Mouse (Mus musculus): Measurements from ENCODE around the gene Ptprn2. TPM values are rescaled to one million over a fixed set of nuclear protein-coding genes. Genes with fewer than 3 reads are reported as not detected.

Ptprn2 gene
- total and polyA plus RNA-seq, 3 experiments, result 0.22 TPM; not detected in 2

DNA sequence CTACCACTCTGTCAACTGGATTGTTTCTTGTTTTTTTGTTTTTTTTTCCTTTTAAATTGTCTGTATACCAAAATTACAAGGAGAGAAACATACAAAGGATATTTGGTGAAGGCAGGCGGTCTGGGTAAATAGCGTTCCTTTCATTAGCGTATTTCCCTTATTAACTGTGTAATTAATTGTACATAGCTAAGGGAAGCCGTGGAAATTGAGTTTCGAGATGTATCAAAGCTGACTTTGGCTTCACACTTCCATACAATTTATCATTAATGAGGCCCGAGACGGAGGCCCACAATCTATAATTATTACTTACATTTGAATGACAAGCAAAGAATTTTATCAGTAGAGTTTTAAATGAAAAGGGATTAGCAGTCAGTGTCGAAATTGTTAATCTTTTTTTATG, 712.6 kb downstream of the Ptprn2 start:
- H3K36me3 ChIP-seq (replicated peaks), result no peaks in the 10 kb centered on the region
- no peak for ATAC-seq (ENCODE audit: extremely low read depth, insufficient number of reproducible peaks, low FRiP score, poor library complexity, severe bottlenecking)

DNA sequence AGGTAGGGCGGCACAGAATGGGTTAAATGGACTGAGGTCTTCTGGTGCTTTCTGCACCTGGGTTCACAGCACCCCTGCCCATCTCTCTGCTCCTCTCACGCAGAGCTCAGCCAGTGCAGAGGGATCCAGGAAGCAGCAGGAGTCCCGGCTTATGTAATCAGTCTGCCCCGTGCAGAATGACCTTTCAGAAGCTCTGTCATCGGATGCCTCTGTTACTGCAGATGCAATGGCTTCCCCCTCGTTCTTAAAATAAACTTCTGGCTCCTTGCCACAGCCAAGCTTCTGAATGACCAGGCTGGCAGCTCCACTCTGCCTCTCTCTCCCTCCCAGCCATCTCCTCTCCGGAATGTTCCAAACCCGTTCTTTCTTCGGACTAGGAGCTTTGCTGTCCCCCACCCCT, 714.6 kb downstream of the Ptprn2 start:
- peaks cover 64% of the 10 kb centered on the region for H3K9me3 ChIP-seq (replicated peaks)
- H3K27me3 ChIP-seq (ENCODE audit: insufficient read depth, low read length), result no peaks in the 10 kb centered on the region
- no peaks in the 10 kb centered on the region for H3K36me3 ChIP-seq (replicated peaks)
- no peak for DNase-seq (ENCODE audit: low spot score)
- TF ChIP-seq TAL1 (conservative IDR thresholded peaks at IDR 0.05; ENCODE audit: low read depth, low read length), result no peak
- no peak for TF ChIP-seq GATA2 (IDR thresholded peaks at IDR 0.05; ENCODE audit: borderline replicate concordance, low read depth, low read length)
- no peak for ATAC-seq (ENCODE audit: extremely low read depth, insufficient number of reproducible peaks, low FRiP score, poor library complexity, severe bottlenecking)
- no peaks in the 10 kb centered on the region for H3K4me1 ChIP-seq (ENCODE audit: insufficient read depth, low read depth, low read length)
- H3K4me3 ChIP-seq (ENCODE audit: low read depth, low read length), result no peak overlapping the region

More for the DNA sequence above, 712.6 kb downstream of the Ptprn2 start:
- H3K9me3 ChIP-seq (replicated peaks), result peaks cover 63% of the 10 kb centered on the region
- DNase-seq (ENCODE audit: low spot score), result no peak
- no peak overlapping the region for H3K4me3 ChIP-seq (ENCODE audit: low read depth, low read length)
- H3K27me3 ChIP-seq (ENCODE audit: insufficient read depth, low read length), result no peaks in the 10 kb centered on the region
- H3K4me1 ChIP-seq (ENCODE audit: insufficient read depth, low read depth, low read length), result no peaks in the 10 kb centered on the region
- TF ChIP-seq CTCF (IDR thresholded peaks at IDR 0.05; ENCODE audit: low read depth, low read length), result no peak
- TF ChIP-seq TAL1 (conservative IDR thresholded peaks at IDR 0.05; ENCODE audit: low read depth, low read length), result no peak
- no peak for TF ChIP-seq GATA1 (IDR thresholded peaks at IDR 0.05; ENCODE audit: borderline replicate concordance, low read length)

- DNase-seq (ENCODE audit: low spot score) (no peak), ATAC-seq (ENCODE audit: extremely low read depth, insufficient number of reproducible peaks, low FRiP score, poor library complexity, severe bottlenecking) (no peak)
- Histone ChIP-seq H3K4me3 (ENCODE audit: low read depth, low read length) (no peak overlapping the region), H3K4me1 (ENCODE audit: insufficient read depth, low read depth, low read length) (no peaks in the 10 kb centered on the region), H3K9me3 (replicated peaks) (peaks cover 64% of the 10 kb centered on the region), H3K27me3 (ENCODE audit: insufficient read depth, low read length) (no peaks in the 10 kb centered on the region), H3K36me3 (replicated peaks) (no peaks in the 10 kb centered on the region)
- no peak for TF ChIP-seq TAL1 (conservative IDR thresholded peaks at IDR 0.05; ENCODE audit: low read depth, low read length)
- no peak for TF ChIP-seq CTCF (IDR thresholded peaks at IDR 0.05; ENCODE audit: low read depth, low read length)
- no peak for TF ChIP-seq POLR2AphosphoS5 (IDR thresholded peaks at IDR 0.05; ENCODE audit: insufficient replicate concordance, low read depth, low read length)
- no peak for TF ChIP-seq GATA1 (IDR thresholded peaks at IDR 0.05; ENCODE audit: borderline replicate concordance, low read length)
- TF ChIP-seq GATA2 (IDR thresholded peaks at IDR 0.05; ENCODE audit: borderline replicate concordance, low read depth, low read length), result no peak
Measured at GRCm38 (mm10) chr12:117200590-117200989, 715.1 kb downstream of the Ptprn2 start.

DNA sequence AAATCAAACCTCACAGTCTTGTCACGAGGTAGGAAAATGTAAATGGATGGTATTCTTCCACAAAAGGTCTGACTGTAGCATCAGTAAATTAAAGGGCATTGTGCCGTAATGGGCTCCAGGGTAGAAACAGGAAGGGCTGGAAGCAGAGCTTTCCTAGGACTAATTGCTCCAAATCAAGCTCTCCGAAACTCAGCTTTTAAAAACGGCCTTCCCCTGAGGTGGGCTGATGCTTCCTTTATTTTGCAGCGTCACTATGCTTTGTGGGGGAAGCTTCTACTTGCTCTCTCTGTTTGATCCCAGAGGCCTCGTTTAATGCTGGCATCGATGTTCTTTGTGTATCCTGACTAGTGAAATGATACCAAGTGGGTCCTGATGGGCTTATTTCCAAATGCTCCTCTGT, 718.0 kb downstream of the Ptprn2 start:
- TF ChIP-seq POLR2AphosphoS5 (IDR thresholded peaks at IDR 0.05; ENCODE audit: insufficient replicate concordance, low read depth, low read length) (no peak), GATA1 (IDR thresholded peaks at IDR 0.05; ENCODE audit: borderline replicate concordance, low read length) (no peak), GATA2 (IDR thresholded peaks at IDR 0.05; ENCODE audit: borderline replicate concordance, low read depth, low read length) (no peak), TAL1 (conservative IDR thresholded peaks at IDR 0.05; ENCODE audit: low read depth, low read length) (no peak), CTCF (IDR thresholded peaks at IDR 0.05; ENCODE audit: low read depth, low read length) (no peak)
- Histone ChIP-seq H3K27me3 (ENCODE audit: insufficient read depth, low read length) (no peaks in the 10 kb centered on the region), H3K4me3 (ENCODE audit: low read depth, low read length) (no peak overlapping the region), H3K4me1 (ENCODE audit: insufficient read depth, low read depth, low read length) (no peaks in the 10 kb centered on the region), H3K9me3 (replicated peaks) (peaks cover 76% of the 10 kb centered on the region), H3K36me3 (replicated peaks) (no peaks in the 10 kb centered on the region)
- ATAC-seq (ENCODE audit: extremely low read depth, insufficient number of reproducible peaks, low FRiP score, poor library complexity, severe bottlenecking), result no peak
- DNase-seq (ENCODE audit: low spot score), result no peak

GRCm38 (mm10) chr12:117204905-117205304, 719.4 kb downstream of the Ptprn2 start:
- Histone ChIP-seq H3K4me1 (ENCODE audit: insufficient read depth, low read depth, low read length) (no peaks in the 10 kb centered on the region), H3K9me3 (replicated peaks) (peaks cover 75% of the 10 kb centered on the region), H3K4me3 (ENCODE audit: low read depth, low read length) (no peak overlapping the region), H3K27me3 (ENCODE audit: insufficient read depth, low read length) (no peaks in the 10 kb centered on the region), H3K36me3 (replicated peaks) (no peaks in the 10 kb centered on the region)
- DNase-seq (ENCODE audit: low spot score), result no peak
- ATAC-seq (ENCODE audit: extremely low read depth, insufficient number of reproducible peaks, low FRiP score, poor library complexity, severe bottlenecking), result no peak
- TF ChIP-seq GATA1 (IDR thresholded peaks at IDR 0.05; ENCODE audit: borderline replicate concordance, low read length), result no peak
- TF ChIP-seq CTCF (IDR thresholded peaks at IDR 0.05; ENCODE audit: low read depth, low read length), result no peak
- TF ChIP-seq GATA2 (IDR thresholded peaks at IDR 0.05; ENCODE audit: borderline replicate concordance, low read depth, low read length), result no peak
- TF ChIP-seq POLR2AphosphoS5 (IDR thresholded peaks at IDR 0.05; ENCODE audit: insufficient replicate concordance, low read depth, low read length), result no peak
- no peak for TF ChIP-seq TAL1 (conservative IDR thresholded peaks at IDR 0.05; ENCODE audit: low read depth, low read length)

- ATAC-seq (ENCODE audit: extremely low read depth, insufficient number of reproducible peaks, low FRiP score, poor library complexity, severe bottlenecking) (no peak), DNase-seq (ENCODE audit: low spot score) (no peak)
- TF ChIP-seq GATA1 (IDR thresholded peaks at IDR 0.05; ENCODE audit: borderline replicate concordance, low read length) (no peak), CTCF (IDR thresholded peaks at IDR 0.05; ENCODE audit: low read depth, low read length) (no peak), GATA2 (IDR thresholded peaks at IDR 0.05; ENCODE audit: borderline replicate concordance, low read depth, low read length) (no peak), POLR2AphosphoS5 (IDR thresholded peaks at IDR 0.05; ENCODE audit: insufficient replicate concordance, low read depth, low read length) (no peak), TAL1 (conservative IDR thresholded peaks at IDR 0.05; ENCODE audit: low read depth, low read length) (no peak)
- no peaks in the 10 kb centered on the region for H3K27me3 ChIP-seq (ENCODE audit: insufficient read depth, low read length)
- no peak overlapping the region for H3K4me3 ChIP-seq (ENCODE audit: low read depth, low read length)
- H3K4me1 ChIP-seq (ENCODE audit: insufficient read depth, low read depth, low read length), result no peaks in the 10 kb centered on the region
- peaks cover 73% of the 10 kb centered on the region for H3K9me3 ChIP-seq (replicated peaks)
- no peaks in the 10 kb centered on the region for H3K36me3 ChIP-seq (replicated peaks)
Measured at GRCm38 (mm10) chr12:117207421-117208120, 722.1 kb downstream of the Ptprn2 start.
